Mouse (Mus musculus) heart, postnatal 36 days (tissue): ENCODE results near the gene Lrrtm4. TPM values are rescaled to one million over a fixed set of nuclear protein-coding genes. Genes with fewer than 3 reads are reported as not detected.

Experiments used
- DNase-seq, 2 experiments: peaks; one replicate each; pipeline ENCODE4 v3.0.0; 2021 to 2022
- intact Hi-C: fragments of 180-260 bp; cut with DNase I; formaldehyde crosslinking; loops from one replicate; pipeline ENCODE4 v1.15.1; 2025
- total RNA-seq, 2 experiments: library from RNA; stranded (reverse); gene quantifications; 2 replicates each; pipeline ENCODE4 v1.2.3; 2021

The Lrrtm4 gene
- total RNA-seq, 2 experiments from 2014 or later = not detected

DNA sequence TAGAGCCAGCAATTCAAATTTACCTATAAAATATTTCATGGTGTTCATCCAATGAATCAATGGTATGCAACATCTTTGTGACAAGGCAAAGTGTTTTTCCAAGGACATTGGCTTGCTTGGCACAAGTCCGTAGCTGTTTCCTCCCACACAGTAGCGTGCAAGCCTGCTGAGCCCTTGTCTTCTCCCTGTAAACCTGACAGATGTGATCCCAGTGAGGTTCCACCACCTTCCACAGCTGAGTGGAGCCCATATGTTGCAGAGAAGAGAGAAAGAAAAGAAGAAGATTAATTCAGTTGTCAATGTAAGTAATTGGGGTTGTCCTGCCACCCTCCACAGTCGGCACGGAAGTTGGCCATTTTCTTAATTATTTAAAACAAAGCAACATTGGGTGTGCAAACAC is 645.4 kb downstream of the Lrrtm4 start:
- no peak for DNase-seq
- intact Hi-C loops = no loop called here

DNA sequence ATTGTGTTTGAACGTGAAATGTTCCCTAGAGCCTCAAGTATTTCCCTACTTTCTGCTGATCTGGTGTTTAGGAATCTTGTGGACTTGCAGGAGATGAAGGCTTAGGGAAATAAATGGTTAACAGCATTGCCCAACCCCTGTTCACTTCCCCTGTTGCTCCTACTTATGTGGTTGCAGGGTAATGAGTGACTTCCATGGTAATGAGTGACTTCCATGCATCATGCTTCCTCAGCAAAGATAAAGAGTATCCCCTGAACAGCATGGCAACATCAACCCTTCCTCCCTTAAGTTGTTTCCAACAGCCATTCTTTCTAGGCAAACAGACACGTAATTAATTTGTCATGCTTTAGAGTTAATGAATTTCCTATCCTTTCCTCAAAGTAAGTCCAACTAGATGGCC is 685.5 kb downstream of the Lrrtm4 start:
- no peak for DNase-seq
- intact Hi-C loops = no loop called here

DNA sequence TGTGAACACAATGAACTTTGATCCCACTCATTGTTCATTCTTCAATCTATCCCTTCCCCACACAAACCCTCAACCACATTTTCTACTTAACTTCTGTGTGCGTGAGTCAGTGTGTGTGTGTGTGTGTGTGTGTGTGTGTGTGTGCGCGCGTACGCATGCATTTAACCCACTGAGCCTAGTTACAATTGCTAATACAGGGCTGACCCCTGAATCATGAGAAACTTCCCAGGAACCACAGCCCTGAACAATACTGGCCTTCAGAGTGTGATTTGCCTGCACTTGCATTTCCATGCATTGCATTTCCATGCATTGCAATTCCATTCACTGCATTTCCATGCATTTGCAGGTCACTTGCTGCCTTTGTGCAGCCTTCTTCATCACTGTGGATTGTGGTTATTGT is 701.8 kb downstream of the Lrrtm4 start:
- DNase-seq = no peak
- intact Hi-C loops = no loop called here

DNA sequence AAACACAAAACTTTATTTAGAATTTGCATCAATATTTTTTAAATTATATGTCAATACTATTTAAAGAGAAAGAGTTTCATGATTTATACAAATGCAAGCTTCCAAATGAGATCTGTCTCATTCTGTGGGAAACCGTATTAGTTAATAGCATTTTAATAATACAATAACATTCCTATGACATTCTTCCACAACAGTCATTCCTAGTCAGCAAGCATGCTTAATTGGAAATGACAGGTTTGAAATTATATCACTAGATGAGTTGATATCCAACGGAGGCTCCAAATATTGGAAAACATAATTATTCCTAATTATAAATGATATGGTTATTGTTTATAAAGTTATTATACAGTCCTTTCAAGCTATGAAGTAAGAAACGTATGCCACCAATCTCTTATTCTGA is 714.7 kb downstream of the Lrrtm4 start:
- intact Hi-C loops = no loop called here
- DNase-seq = no peak

DNA sequence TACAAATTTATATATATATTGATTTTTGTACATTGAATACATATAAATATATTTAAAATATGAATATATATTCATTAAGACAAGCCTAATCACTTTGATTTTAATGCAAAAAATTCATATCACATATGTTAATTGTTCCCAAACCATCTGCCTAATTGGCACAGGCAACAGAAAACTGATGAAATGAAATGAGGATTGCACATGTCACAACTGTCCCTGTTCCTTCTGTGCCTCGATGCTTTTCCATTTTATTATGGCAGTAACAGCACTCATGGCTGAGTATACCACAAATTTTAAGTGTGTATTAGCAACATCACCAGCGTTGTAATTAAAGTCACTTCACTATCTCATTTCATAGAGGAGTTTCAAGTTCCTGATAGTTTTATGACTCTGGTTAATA is 732.1 kb downstream of the Lrrtm4 start:
- intact Hi-C loops = no loop called here
- no peak for DNase-seq

DNA sequence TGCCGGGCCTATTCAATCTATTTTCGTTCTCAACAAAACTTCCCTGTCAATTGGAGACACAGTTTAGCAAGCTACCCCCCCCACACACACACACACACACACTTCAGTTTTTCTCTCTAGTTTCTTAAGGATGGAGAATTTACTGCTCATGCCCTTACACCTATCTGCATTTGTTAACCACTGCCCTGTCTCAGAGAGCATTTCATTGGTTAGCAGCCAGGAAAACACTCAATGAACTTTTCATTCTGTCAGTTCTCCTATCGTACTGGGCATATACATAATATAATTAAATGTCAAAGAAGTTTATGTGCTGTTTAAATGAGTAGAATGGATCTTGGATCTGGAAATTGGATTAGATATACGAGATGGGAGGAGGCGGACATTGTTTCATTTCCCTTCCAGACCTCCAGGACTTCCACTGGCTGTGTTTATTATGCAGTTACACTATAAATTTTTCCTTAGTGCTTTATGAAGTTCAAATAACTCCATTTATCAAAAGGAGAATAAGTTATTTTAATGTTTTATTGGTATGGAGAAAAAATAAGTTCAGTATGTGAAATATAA is 742.0 kb downstream of the Lrrtm4 start:
- no peak for DNase-seq

DNA sequence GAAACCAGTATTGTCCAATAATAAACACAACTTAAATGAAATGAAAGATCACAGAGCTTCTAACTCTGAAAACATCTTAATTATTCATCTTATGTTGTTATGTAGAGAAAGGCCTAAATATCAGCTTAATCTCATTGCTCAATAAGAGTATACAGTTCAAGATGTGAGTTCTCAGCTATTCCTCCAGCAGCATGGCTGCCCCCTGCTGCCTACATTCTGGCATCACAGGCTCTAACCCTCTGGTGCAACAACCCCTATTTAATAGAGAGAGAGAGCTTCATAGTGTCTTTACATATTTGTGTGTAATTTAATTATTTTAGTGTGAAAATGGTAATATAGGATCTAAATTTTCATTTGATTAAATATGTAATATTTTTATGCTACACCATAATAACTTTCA is 767.6 kb downstream of the Lrrtm4 start:
- DNase-seq = no peak
- intact Hi-C loops = no loop called here

More for the DNA sequence above, 742.0 kb downstream of the Lrrtm4 start:
- intact Hi-C loops = no loop called here

DNA sequence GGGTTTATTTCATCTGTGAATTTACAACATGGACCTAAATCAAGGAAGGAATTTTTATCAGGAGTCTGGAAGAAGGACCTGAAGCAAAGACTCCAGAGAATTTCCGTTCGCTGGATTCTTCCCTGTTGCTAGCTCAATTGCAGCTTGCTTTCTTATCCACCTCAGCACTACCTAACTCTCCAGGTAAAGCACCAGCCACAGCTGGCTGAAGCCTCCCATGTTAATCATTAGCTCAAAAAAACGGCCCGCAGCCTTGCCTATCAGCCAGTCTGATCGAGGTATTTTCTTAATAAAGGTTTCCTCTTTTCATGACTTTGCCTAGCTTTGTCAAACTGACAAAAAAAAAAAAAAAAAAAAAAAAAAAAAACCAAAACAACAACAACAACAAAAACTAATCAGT is 805.1 kb downstream of the Lrrtm4 start:
- intact Hi-C loops = no loop called here
- no peak for DNase-seq

DNA sequence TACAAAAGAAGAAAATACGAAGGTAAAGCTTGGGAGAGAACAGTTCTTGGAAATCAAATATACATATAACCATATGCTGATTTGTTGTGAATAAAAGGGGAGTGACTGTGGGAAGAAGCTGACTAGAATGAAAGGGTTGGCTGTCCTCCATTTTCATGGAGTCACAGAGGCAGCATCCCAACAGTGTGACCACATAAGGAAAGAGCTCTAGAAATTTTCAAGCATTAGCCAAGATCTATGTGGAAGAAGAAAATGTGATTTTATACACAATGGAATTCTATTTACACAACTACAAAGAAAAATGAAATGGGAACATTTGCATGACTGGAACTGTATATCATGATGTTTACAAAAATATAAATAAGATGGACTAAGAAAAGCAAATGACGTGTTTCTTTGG is 821.1 kb downstream of the Lrrtm4 start:
- no peak for DNase-seq
- intact Hi-C loops = no loop called here

DNA sequence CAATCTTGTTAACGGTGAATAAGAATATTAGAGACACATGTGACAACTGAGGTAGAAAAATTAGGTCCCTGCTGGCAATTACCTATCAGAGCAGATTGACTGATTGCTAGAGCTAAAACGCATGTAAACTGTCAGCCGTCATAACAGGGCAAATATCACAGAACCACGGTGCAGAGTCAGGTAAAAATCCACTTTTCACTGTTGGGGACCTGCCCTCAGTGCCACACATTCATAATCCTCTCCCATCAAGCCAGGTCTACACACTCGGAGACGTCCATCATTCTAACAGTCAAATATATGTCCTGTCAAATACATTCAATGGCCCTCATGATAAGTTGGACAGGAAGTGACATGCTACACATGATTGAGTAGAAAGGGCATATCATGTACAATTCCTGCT is 826.6 kb downstream of the Lrrtm4 start:
- intact Hi-C loops = no loop called here
- no peak for DNase-seq

DNA sequence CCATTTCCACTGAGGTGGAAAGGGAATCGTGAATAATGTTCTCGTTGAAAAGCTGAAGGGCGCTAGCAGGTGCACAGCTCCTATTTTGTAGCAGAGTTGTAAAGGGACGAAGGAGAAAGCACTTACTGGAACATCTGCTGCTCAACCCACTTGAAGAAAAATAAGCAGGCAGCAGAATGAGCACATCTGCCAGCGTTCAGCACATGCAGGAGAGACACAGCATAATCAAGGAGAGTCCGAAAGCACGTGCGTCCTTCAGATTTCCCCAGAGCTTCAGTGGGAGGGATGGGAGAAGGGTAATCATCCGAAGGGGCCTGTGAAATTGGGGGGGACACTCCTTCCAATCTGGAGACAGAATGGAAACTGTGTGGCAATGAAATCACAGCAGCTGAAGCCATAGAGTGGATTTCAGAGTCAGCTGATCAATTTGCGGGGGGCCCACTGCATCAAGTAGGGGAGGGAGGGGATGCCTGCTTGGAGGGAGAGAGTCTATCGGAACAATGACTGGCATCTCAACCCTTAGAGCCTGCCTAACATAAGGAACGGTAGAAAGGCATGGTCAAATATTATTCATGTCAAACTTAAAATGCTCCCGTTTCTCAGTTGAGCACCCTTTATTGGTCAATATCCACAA is 838.4 kb downstream of the Lrrtm4 start:
- no peak for DNase-seq
- intact Hi-C loops = no loop called here

Other genes starting within 250 kb of the Lrrtm4 start
- gene Gm20594, start 201.0 kb upstream of the Lrrtm4 start, total RNA-seq = not detected